Mouse (Mus musculus): ENCODE results near the gene Utp14a.

The Utp14a gene

GRCm38 (mm10) chrX:48310706-48311517 lies 54.2 kb downstream of the Utp14a start:
- no peak for DNase-seq (ENCODE audit: low read depth, low spot score)

GRCm38 (mm10) chrX:48311727-48312126 lies 55.1 kb downstream of the Utp14a start:
- no peak for DNase-seq (ENCODE audit: low read depth, low spot score)

- DNase-seq (ENCODE audit: low read depth, low spot score): peak; percentile 11
These were observed 57.9 kb downstream of the Utp14a start for GRCm38 (mm10) chrX:48314530-48315079.

- no peak for DNase-seq (ENCODE audit: low read depth, low spot score)
These were observed 60.8 kb downstream of the Utp14a start for GRCm38 (mm10) chrX:48317444-48317843.

GRCm38 (mm10) chrX:48318194-48318593 lies 61.5 kb downstream of the Utp14a start:
- DNase-seq (ENCODE audit: low read depth, low spot score): no peak
